Mouse (Mus musculus) heart, embryonic 11.5 days (tissue): ENCODE measurements around the gene Cyb5d1. TPM values are rescaled to one million over a fixed set of nuclear protein-coding genes. Genes with fewer than 3 reads are reported as not detected.

ENCODE experiments used
- ATAC-seq: fragments of 200-750 bp; cut with Nextera tagmentation; replicated peaks from 2 replicates; pipeline ENCODE4 v1.8.0; 2017; ENCODE audit warnings: moderate library complexity; ENCODE audit not compliant: insufficient number of reproducible peaks, low FRiP score, low TSS enrichment
- H3K27ac ChIP-seq: fragments of 300-500 bp; sonication (generic); 2 replicates; pipeline ENCODE4 v1.5.1; 2014; ENCODE audit warnings: mild to moderate bottlenecking, low read depth, low read length
- H3K27me3 ChIP-seq: fragments of 300-500 bp; sonication (generic); 2 replicates; pipeline ENCODE4 v1.6.1; 2014; ENCODE audit warnings: mild to moderate bottlenecking, low read length, mixed read lengths; ENCODE audit not compliant: control insufficient read depth, insufficient read depth
- H3K36me3 ChIP-seq: fragments of 300-500 bp; sonication (generic); 2 replicates; pipeline ENCODE4 v1.6.1; 2014; ENCODE audit warnings: mild to moderate bottlenecking, low read length, moderate library complexity, mixed read lengths; ENCODE audit not compliant: control insufficient read depth, insufficient read depth
- H3K4me1 ChIP-seq: fragments of 300-500 bp; sonication (generic); 2 replicates; pipeline ENCODE4 v1.6.1; 2014; ENCODE audit warnings: low read length; ENCODE audit not compliant: control insufficient read depth, insufficient read depth
- H3K4me2 ChIP-seq: fragments of 300-500 bp; sonication (generic); 2 replicates; pipeline ENCODE4 v1.6.1; 2014; ENCODE audit warnings: mild to moderate bottlenecking, moderate library complexity
- H3K4me3 ChIP-seq: fragments of 300-500 bp; sonication (generic); 2 replicates; pipeline ENCODE4 v1.5.1; 2014; ENCODE audit warnings: low read depth, low read length
- H3K9ac ChIP-seq: fragments of 300-500 bp; sonication (generic); 2 replicates; pipeline ENCODE4 v1.6.1; 2014; ENCODE audit warnings: mild to moderate bottlenecking, low read depth, low read length, moderate library complexity
- H3K9me3 ChIP-seq: fragments of 300-500 bp; sonication (generic); replicated peaks from 2 replicates; pipeline ENCODE4 v1.6.1; 2016; ENCODE audit warnings: low read length; ENCODE audit not compliant: control insufficient read depth
- WGBS: fragments of 180-500 bp; shearing (Covaris S2); extraction: QIAGEN DNeasy Blood & Tissue Kit; methylation state at CpG from one replicate; pipeline ENCODE4 v1.1.7; 2014; ENCODE audit not compliant: insufficient replicate concordance; 5-methylcytosine and 5-hydroxymethylcytosine counted together
- polyA plus RNA-seq: library from polyadenylated mRNA; unstranded; fragments of >200 nt; fragmentation: Nextera tagmentation; extraction: Ambion mirVana; gene quantifications from 2 replicates; pipeline ENCODE4 v1.2.1, GENCODE M21; 2014

Cyb5d1 gene
- polyA plus RNA-seq, 1 experiment from 2014 or later = 19.6 TPM

DNA sequence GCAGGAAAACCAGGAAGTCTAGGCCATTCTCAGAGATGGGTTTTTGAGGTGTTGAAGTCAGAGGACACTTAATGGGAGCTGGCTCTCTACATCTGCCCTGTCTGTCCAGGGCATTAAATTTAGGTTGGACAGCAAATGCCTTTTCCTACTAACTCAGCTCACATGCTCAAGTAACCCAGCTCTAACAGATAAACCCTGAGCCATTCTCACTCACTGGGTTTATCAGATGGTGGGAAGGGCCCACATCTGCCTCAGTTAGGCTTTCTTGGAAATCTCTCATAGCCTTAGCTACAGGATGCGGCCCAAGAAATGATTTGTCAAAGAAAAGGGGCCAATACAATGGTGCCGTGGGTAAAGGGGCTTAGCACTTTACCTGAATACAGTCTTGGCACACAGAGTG lies 30.8 kb upstream of the Cyb5d1 start:
- 85% methylated on average over 2 of the region's 2 CpGs for WGBS
- no peak overlapping the region for H3K4me3 ChIP-seq
- no peak overlapping the region for H3K27ac ChIP-seq
- no peak for ATAC-seq
- H3K4me1 ChIP-seq = peaks cover 13% of the 10 kb centered on the region
- no peaks in the 10 kb centered on the region for H3K9me3 ChIP-seq
- no peak overlapping the region for H3K9ac ChIP-seq
- no peak overlapping the region for H3K4me2 ChIP-seq
- H3K36me3 ChIP-seq = no peaks in the 10 kb centered on the region
- H3K27me3 ChIP-seq = peaks cover 19% of the 10 kb centered on the region

DNA sequence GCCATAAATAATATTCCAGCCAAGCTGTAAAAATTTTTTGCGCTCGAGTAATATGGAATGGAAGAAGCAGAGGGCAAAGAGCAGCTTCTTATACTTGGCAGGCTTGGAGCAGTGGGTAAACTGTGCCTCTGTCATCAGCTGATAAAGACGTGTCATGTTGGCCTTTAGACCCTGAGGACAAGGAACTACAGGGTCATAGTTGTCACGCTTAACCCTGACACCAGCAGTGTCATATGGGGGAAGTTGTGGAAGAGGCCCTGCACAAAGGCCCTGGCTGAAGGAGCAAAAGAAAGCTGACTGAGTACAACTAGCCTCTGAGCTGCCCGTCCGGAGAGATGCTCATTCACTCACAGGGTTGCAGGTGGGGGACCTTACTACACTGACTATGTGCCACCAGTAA lies 28.5 kb upstream of the Cyb5d1 start:
- Histone ChIP-seq H3K9ac (no peak overlapping the region), H3K9me3 (no peaks in the 10 kb centered on the region), H3K36me3 (no peaks in the 10 kb centered on the region), H3K27ac (no peak overlapping the region), H3K27me3 (peaks cover 25% of the 10 kb centered on the region), H3K4me2 (no peak overlapping the region), H3K4me3 (no peak overlapping the region), H3K4me1 (peaks cover 24% of the 10 kb centered on the region)
- ATAC-seq = no peak
- 53% methylated on average over 6 of the region's 6 CpGs for WGBS

DNA sequence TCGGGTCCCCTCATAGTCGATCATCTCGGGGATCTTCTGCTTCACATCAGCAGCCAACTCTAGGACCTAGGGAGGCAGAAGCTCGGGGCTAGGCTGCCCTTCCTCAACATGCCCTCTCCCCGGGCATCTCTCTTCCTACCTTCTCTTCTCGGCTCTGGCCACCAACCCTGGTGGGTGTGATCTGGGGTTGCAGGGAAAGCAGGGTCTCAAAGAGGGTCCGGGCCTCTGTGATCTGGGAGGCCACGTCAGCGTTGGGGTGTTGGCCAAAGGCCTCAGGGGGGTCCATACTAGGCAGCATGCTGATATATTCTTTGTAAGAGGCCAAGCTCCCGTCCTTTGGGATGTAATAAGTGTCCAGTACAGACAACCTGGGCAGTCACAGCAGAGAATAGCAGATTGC lies 27.4 kb upstream of the Cyb5d1 start:
- Histone ChIP-seq H3K4me3 (no peak overlapping the region), H3K4me2 (no peak overlapping the region)

DNA sequence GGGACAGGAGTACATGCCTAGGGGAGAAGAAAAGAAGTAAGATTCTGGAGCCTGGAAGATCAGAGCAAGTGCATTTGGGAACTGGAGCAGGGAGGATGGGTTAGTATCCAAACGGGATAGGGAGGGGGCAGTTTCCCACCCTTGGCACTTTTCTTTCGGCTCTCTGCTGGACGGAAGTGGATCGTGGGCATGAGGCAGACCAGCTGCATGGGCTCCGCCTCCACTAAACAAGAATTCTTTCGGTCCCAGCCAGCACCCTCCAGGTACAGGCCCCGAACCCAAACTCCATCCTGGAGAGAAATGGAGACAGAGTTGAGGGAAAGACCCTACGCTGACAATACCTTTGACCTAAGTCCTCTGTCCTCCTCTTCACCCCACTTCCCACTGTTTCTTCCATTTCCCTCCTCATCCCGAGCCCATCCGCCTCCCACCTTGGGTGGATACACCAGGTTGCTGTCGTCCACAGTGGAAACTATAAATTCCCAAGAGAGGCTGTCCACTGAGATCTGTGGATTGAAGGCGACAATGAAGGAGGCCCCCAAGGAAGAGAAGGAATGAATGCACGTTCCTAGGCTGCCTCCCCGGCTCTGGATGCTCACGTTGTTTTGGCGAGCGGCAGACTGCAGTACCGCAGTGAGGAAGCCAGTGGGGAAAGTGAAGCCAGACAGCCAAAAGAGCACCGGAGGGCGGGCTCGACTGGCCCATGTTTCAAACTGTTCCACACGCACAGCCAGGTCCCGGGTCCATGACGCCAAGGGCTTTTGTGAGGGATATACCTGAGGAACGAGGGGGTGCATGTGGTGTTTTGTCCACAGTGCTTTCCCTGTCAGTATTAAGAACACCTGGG lies 25.9 kb upstream of the Cyb5d1 start:
- Histone ChIP-seq H3K4me1 (peaks cover 37% of the 10 kb centered on the region), H3K9ac (peak overlapping the region; percentile 30; the same call in 1 of the 2 replicates), H3K4me2 (peak overlapping the region; percentile 99), H3K36me3 (no peaks in the 10 kb centered on the region), H3K4me3 (peak overlapping the region; percentile 83; the same call in 1 of the 2 replicates), H3K9me3 (no peaks in the 10 kb centered on the region), H3K27me3 (peaks cover 25% of the 10 kb centered on the region), H3K27ac (no peak overlapping the region)
- WGBS = 13% methylated on average over 25 of the region's 25 CpGs
- no peak for ATAC-seq

More for the DNA sequence above, 27.4 kb upstream of the Cyb5d1 start:
- Histone ChIP-seq H3K27ac (no peak overlapping the region), H3K9ac (no peak overlapping the region), H3K27me3 (peaks cover 25% of the 10 kb centered on the region), H3K9me3 (no peaks in the 10 kb centered on the region), H3K4me1 (peaks cover 27% of the 10 kb centered on the region), H3K36me3 (no peaks in the 10 kb centered on the region)
- 83% methylated on average over 10 of the region's 10 CpGs for WGBS
- ATAC-seq = no peak

DNA sequence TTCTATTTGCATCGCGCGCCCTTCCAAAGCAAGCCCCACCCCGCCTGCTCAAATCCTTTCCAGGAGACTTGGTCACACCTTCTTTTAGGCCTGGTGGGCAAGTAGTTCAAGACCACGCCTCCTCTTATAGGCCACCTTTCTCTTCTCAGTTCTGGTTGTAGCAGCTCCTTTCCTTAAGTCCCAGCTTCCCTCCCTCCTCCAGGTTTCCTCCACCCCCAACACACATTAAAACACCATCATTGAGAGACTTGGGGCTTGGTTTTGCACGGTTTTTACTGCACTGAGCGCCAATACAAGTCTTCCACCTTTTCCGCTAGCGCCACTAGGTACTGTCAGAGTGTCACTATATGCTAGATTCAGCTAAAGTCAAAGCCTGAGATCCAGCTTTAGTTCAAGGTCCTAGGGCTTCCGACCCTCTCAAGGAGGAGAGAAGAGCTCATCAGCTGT lies 25.1 kb upstream of the Cyb5d1 start:
- Histone ChIP-seq H3K27ac (no peak overlapping the region), H3K9me3 (no peaks in the 10 kb centered on the region), H3K27me3 (peaks cover 25% of the 10 kb centered on the region), H3K4me2 (peak overlapping the region; percentile 99), H3K4me3 (peak overlapping the region; percentile 83), H3K36me3 (no peaks in the 10 kb centered on the region), H3K9ac (peak overlapping the region; percentile 7; the same call in 1 of the 2 replicates), H3K4me1 (peaks cover 37% of the 10 kb centered on the region)
- no peak for ATAC-seq
- 6% methylated on average over 10 of the region's 10 CpGs for WGBS

DNA sequence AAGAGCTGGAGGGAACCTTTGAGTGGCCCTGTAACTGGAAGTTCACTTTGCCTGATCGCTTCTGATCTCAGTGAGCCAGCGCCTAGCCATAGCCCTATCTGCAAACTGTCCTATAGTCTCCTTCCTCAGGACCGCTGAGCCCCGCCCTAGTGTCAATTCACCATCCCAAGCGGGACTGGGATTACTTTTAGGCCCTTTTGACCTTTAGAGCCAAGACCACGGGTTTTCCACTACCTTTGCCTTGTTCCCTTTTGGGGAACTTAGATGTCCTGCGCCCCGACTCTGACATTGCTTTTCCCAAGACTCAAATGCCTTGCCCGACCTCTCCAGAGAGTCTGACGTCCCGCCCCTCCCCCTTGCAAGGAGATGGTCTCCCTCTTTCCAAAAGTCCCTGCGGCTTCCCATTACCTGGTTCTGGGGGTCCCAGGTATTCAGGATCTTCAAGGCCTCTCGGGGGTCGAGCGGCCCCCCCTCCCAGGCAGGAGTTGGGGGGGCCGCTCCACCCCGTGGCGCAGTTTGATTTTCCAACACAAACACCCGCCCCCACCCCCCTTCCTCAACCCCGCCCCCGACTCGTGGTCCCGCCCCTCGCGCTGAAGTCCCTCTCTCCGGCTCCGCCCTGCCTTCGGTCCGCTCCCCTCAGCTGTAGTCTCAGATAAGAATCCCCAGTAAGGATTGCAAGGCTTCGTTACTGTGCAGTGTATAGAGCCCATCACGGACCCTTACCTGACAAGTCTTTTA lies 24.6 kb upstream of the Cyb5d1 start:
- H3K4me1 ChIP-seq = peaks cover 37% of the 10 kb centered on the region
- peak overlapping the region; percentile 70; the same call in 1 of the 2 replicates for H3K9ac ChIP-seq
- H3K4me3 ChIP-seq = peak overlapping the region; percentile 83
- no peaks in the 10 kb centered on the region for H3K9me3 ChIP-seq
- H3K27me3 ChIP-seq = peaks cover 25% of the 10 kb centered on the region
- no peaks in the 10 kb centered on the region for H3K36me3 ChIP-seq
- H3K27ac ChIP-seq = peak overlapping the region; percentile 89
- peak overlapping the region; percentile 99 for H3K4me2 ChIP-seq
- 0 out of 2 replicates have a peak, but pooled peaks have one; percentile 15 for ATAC-seq
- WGBS = under 1% methylated on average over 31 of the region's 31 CpGs

DNA sequence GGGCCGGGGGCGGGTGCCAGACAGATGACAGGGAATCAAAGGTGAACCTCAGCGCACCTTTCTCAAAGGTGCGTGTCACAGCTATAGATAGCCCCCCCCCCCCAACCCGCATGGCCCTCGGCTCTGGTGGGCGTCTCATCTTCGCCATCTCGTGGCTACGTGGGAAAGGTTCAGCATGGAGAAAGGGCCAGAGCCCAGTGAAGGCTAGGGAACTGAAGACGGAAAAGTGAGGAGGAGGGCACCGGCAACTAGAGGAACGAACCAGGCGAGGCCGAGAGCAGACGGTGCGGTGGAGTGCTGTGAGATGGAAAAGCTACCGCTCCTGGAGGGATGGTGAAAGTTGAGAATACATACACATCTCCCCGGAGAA lies 24.0 kb upstream of the Cyb5d1 start:
- no peaks in the 10 kb centered on the region for H3K9me3 ChIP-seq
- peak overlapping the region; percentile 70; the same call in 1 of the 2 replicates for H3K9ac ChIP-seq
- peaks cover 25% of the 10 kb centered on the region for H3K27me3 ChIP-seq
- H3K36me3 ChIP-seq = no peaks in the 10 kb centered on the region
- peak overlapping the region; percentile 83 for H3K4me3 ChIP-seq
- ATAC-seq = no peak
- peak overlapping the region; percentile 89 for H3K27ac ChIP-seq
- WGBS = 0% methylated on average over 19 of the region's 19 CpGs
- H3K4me1 ChIP-seq = peaks cover 42% of the 10 kb centered on the region
- peak overlapping the region; percentile 99 for H3K4me2 ChIP-seq

DNA sequence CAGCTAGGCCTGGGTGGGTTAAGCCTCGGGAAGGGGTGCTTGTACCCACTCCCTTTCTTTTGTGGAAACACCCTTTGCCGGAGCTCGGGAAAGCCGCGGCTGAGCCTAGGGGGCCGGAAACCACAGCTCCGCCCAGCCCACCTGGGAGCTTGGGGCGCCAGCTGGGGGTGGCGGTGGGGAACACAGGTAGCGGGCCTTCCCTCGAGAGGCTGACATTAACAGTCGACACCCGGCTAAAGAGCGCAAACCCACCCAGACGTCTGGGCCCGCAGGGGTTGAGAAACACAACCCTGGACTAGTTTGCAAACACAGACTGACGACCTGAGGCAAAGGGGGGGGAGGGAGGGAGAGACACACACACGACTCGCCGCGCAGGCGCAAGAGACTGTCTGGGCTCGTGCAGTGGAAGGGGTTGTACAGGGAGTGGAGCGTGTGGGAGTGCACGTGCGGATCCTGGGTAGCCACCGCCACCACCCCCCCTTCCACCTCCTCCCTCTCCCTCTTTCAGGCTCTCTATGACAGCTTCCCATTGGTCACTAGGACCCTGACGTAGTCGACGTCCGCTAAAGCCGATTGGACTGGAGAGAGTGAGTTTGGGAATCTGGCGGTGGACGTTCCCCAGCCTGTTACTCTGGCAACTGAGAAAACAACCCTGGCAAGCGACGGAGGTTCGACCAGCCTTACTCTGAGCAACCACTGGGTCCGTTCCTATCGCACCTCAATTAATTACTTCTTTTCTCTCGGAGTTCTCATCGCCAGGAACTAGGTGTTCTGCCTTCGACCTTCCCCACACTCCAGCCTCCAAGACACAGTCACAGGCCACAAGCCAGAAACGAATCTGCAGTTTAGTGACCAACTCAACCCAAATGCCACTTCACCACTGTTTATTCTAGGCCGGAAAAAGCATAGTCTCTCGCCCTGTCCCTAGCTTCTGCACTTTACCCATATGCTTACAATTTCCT lies 23.3 kb upstream of the Cyb5d1 start:
- H3K9ac ChIP-seq = peak overlapping the region; percentile 70
- H3K4me2 ChIP-seq = peak overlapping the region; percentile 99
- no peaks in the 10 kb centered on the region for H3K36me3 ChIP-seq
- H3K4me1 ChIP-seq = peaks cover 49% of the 10 kb centered on the region
- H3K9me3 ChIP-seq = no peaks in the 10 kb centered on the region
- peak overlapping the region; percentile 97 for H3K27ac ChIP-seq
- peak overlapping the region; percentile 83 for H3K4me3 ChIP-seq
- ATAC-seq = peak; percentile 83
- H3K27me3 ChIP-seq = peaks cover 25% of the 10 kb centered on the region
- WGBS = under 1% methylated on average over 44 of the region's 45 CpGs
